Mouse (Mus musculus) heart, embryonic 12.5 days (tissue): ENCODE data around the gene Ecpas. TPM values are rescaled to one million over a fixed set of nuclear protein-coding genes. Genes with fewer than 3 reads are reported as not detected.

ENCODE experiments used
- ATAC-seq: fragments of 200-750 bp; cut with Nextera tagmentation; 2 replicates; pipeline ENCODE4 v1.8.0; 2017; ENCODE audit warnings: moderate TSS enrichment, moderate library complexity; ENCODE audit not compliant: insufficient number of reproducible peaks, low FRiP score
- H3K27ac ChIP-seq: fragments of 300-500 bp; sonication (generic); 2 replicates; pipeline ENCODE4 v1.5.1; 2016; ENCODE audit warnings: mild to moderate bottlenecking, moderate library complexity; ENCODE audit not compliant: poor library complexity, severe bottlenecking
- H3K27me3 ChIP-seq: fragments of 300-500 bp; sonication (generic); replicated peaks from 2 replicates; pipeline ENCODE4 v1.6.1; 2016; ENCODE audit warnings: mild to moderate bottlenecking, moderate library complexity
- H3K36me3 ChIP-seq: fragments of 300-500 bp; sonication (generic); 2 replicates; pipeline ENCODE4 v1.6.1; 2016; ENCODE audit warnings: mild to moderate bottlenecking, moderate library complexity
- H3K4me1 ChIP-seq: fragments of 300-500 bp; sonication (generic); replicated peaks from 2 replicates; pipeline ENCODE4 v1.6.1; 2016; ENCODE audit warnings: mild to moderate bottlenecking
- H3K4me2 ChIP-seq: fragments of 300-500 bp; sonication (generic); 2 replicates; pipeline ENCODE4 v1.6.1; 2016; ENCODE audit warnings: mild to moderate bottlenecking, moderate library complexity
- H3K4me3 ChIP-seq: fragments of 300-500 bp; sonication (generic); 2 replicates; pipeline ENCODE4 v1.5.1; 2016; ENCODE audit warnings: mild to moderate bottlenecking
- H3K9ac ChIP-seq: fragments of 300-500 bp; sonication (generic); 2 replicates; pipeline ENCODE4 v1.6.1; 2016; ENCODE audit warnings: mild to moderate bottlenecking, moderate library complexity
- H3K9me3 ChIP-seq: fragments of 300-500 bp; sonication (generic); replicated peaks from 2 replicates; pipeline ENCODE4 v1.6.1; 2016; ENCODE audit warnings: mild to moderate bottlenecking, moderate library complexity
- WGBS: fragments of 180-500 bp; shearing (Covaris S2); methylation state at CpG from one replicate; pipeline ENCODE4 v1.1.7; 2016; 5-methylcytosine and 5-hydroxymethylcytosine counted together
- polyA plus RNA-seq: library from polyadenylated mRNA; unstranded; fragments of >200 nt; fragmentation: Nextera tagmentation; extraction: Ambion mirVana; gene quantifications from 2 replicates; pipeline ENCODE4 v1.2.1, GENCODE M21; 2016

Ecpas gene
- polyA plus RNA-seq = 40.1 and 40.6 TPM in 2 replicates

DNA sequence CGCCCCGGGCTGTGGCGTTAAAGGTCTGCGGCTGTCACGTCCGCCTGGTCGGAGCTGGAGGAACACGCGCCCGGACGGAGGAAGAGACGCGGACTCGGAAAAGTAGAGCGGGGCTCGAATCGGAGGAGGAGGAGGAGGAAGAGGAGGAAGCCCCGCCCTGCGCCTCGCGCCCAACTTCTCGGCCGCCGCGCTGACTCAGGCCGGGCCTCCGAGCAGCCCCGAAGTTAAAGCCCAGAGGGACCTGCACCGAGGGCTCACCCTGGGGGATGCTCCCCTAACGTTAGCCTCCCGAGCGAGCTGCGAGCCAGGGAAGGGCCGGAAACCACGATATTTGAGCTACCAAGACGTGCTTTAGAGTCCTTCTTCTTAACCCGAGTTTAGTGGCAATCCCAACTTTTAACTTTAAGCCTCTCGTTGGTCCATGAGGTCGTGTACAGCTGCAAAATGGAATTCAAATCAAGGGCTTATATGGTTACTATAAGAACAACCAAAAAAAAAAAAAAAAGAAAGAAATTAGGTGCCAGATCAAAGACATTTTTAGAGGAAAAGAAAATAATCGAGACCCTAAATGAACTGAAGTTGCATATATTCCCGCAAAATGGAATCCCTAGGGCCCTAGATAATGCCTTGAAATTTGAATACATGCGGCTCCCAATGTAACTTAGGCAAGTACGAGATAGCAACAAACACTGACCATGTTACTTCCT lies at the start of gene Ecpas:
Gene Ecpas, minus strand, starts transcription at position 121 of the 707 bp plus-strand sequence.
- peak within 1 kb of the TSS; percentile 98 for H3K27ac ChIP-seq
- H3K4me1 ChIP-seq = peaks cover 15% of the 10 kb centered on the region
- H3K4me2 ChIP-seq = peak within 1 kb of the TSS; percentile 87
- H3K4me3 ChIP-seq = peak within 1 kb of the TSS; percentile 94
- H3K27me3 ChIP-seq = no peaks in the 10 kb centered on the region
- ATAC-seq = peak; percentile 84
- 3% methylated on average over 43 of the region's 43 CpGs for WGBS
- peak within 1 kb of the TSS; percentile 99 for H3K9ac ChIP-seq
- no peaks in the 10 kb centered on the region for H3K9me3 ChIP-seq
- H3K36me3 ChIP-seq = no peaks in the 10 kb centered on the region

DNA sequence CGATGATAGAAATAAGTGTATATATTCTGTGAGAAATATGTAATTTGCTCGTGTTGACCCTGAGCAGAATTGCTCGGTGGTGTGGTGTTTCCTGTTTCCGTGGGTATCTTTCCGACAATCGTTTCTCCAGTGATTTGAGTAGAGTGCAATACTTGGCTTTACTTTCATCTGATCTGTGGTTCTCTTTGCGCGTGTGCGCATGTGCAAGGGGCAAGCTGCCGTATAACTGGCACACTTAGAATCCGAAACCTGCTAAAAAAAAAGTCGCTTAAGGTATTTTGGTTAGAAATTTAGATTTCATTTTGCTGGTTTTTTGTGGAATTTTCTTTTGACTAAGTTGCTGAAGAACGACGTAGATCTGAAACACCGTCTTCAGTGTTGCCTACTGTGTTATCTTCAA lies 49.2 kb upstream of the Ecpas start:
- Histone ChIP-seq H3K9ac (no peak overlapping the region), H3K4me1 (no peaks in the 10 kb centered on the region), H3K4me3 (no peak overlapping the region), H3K27ac (no peak overlapping the region), H3K27me3 (no peaks in the 10 kb centered on the region), H3K36me3 (no peaks in the 10 kb centered on the region), H3K4me2 (no peak overlapping the region), H3K9me3 (0 out of 2 replicates have a peak, but pooled peaks cover 5% of the 10 kb centered on the region)
- ATAC-seq = no peak
- WGBS = 81% methylated on average over 15 of the region's 15 CpGs

GRCm38 (mm10) chr4:58952630-58953029 lies 40.1 kb upstream of the Ecpas start:
- Histone ChIP-seq H3K27me3 (no peaks in the 10 kb centered on the region), H3K4me3 (no peak overlapping the region), H3K4me2 (no peak overlapping the region), H3K9me3 (0 out of 2 replicates have a peak, but pooled peaks cover 5% of the 10 kb centered on the region), H3K36me3 (no peaks in the 10 kb centered on the region), H3K9ac (no peak overlapping the region), H3K4me1 (no peaks in the 10 kb centered on the region), H3K27ac (no peak overlapping the region)
- ATAC-seq = no peak
- WGBS = 89% methylated on average over 11 of the region's 11 CpGs

DNA sequence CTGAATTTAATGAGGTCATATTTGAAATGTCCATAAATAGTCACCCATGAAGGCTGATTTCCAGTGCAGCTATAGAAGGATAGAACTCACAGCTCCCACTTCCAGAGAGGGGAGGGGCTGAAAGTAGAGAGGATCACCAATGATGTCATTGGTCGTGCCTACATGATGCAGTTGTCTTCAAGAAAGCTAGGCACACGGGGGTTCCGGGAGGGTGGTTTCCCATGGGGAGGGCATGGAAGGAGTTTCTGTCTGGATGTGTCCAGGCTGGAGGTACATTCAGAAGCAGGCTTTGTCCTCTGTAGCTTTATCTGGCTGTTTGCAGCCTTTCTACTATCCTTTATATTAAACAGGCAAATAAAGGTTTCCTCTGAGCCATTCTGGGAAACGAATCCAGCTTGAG lies 35.8 kb upstream of the Ecpas start:
- H3K4me2 ChIP-seq = no peak overlapping the region

GRCm38 (mm10) chr4:58944695-58945094 lies 32.1 kb upstream of the Ecpas start:
- no peaks in the 10 kb centered on the region for H3K36me3 ChIP-seq
- 69% methylated on average over 5 of the region's 5 CpGs for WGBS
- H3K27me3 ChIP-seq = peaks cover 24% of the 10 kb centered on the region
- no peaks in the 10 kb centered on the region; the same call in 1 of the 2 replicates for H3K4me1 ChIP-seq
- no peak overlapping the region for H3K27ac ChIP-seq
- no peak for ATAC-seq
- no peaks in the 10 kb centered on the region for H3K9me3 ChIP-seq
- H3K4me2 ChIP-seq = no peak overlapping the region
- no peak overlapping the region for H3K4me3 ChIP-seq
- H3K9ac ChIP-seq = no peak overlapping the region

More for the DNA sequence above, 35.8 kb upstream of the Ecpas start:
- no peak overlapping the region for H3K4me3 ChIP-seq
- peaks cover 24% of the 10 kb centered on the region for H3K27me3 ChIP-seq
- no peaks in the 10 kb centered on the region for H3K36me3 ChIP-seq
- ATAC-seq = no peak
- H3K9ac ChIP-seq = no peak overlapping the region
- no peak overlapping the region for H3K27ac ChIP-seq
- H3K9me3 ChIP-seq = no peaks in the 10 kb centered on the region
- 68% methylated on average over 4 of the region's 4 CpGs for WGBS
- no peaks in the 10 kb centered on the region for H3K4me1 ChIP-seq

DNA sequence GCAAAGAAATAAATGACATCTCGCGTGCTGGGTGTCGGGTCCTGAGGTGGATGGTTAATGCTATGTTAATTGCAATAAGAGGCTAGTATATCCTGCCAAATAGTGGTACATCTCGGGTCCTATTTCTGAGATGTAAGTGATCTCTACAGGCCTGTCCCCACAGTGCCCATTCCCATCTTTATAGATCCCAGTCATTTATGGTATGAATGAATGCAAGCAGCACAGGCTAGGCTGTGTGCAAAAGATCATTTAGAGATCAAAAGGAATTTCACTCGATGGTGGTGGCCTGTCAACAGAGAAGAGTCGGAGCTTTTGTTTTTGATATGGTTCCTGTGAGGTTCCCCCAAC lies 31.6 kb upstream of the Ecpas start:
- no peak for ATAC-seq
- Histone ChIP-seq H3K36me3 (no peaks in the 10 kb centered on the region), H3K9ac (peak overlapping the region; percentile 62; the same call in 1 of the 2 replicates), H3K4me1 (no peaks in the 10 kb centered on the region; the same call in 1 of the 2 replicates), H3K27ac (no peak overlapping the region), H3K4me3 (peak overlapping the region; percentile 62), H3K4me2 (peak overlapping the region; percentile 80), H3K9me3 (no peaks in the 10 kb centered on the region), H3K27me3 (peaks cover 24% of the 10 kb centered on the region)
- 20% methylated on average over 6 of the region's 6 CpGs for WGBS

GRCm38 (mm10) chr4:58943420-58944205 lies 31.1 kb upstream of the Ecpas start, which contains the start of gene Zkscan16:
Gene Zkscan16, plus strand, starts transcription at chr4:58943628.
- Histone ChIP-seq H3K4me1 (no peaks in the 10 kb centered on the region; the same call in 1 of the 2 replicates), H3K4me2 (peak within 1 kb of the TSS; percentile 80), H3K27ac (no peak within 1 kb of the TSS), H3K27me3 (peaks cover 24% of the 10 kb centered on the region), H3K9ac (peak within 1 kb of the TSS; percentile 62), H3K9me3 (no peaks in the 10 kb centered on the region), H3K4me3 (peak within 1 kb of the TSS; percentile 62), H3K36me3 (no peaks in the 10 kb centered on the region)
- 2% methylated on average over 50 of the region's 50 CpGs for WGBS
- ATAC-seq = peak; percentile 53; the same call in 1 of the 2 replicates

DNA sequence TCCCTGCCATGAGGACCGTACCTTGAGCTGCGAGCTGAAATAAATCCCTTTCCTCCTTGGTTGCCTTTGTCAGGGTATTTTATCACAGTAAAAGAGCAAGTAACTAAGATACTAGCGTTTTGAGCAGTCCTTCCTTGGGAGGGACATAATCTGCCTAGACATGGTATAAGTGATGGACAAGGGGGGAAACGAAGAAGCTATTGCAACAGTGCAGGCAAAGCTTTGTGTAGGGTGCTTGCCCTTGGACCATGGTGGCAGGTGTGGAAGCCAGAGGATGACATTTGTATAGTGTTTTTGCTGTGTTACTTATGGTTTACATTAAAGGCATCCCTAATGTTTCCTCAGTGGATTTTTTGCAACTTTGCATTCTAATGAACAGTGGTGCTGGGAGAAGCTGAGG lies 30.4 kb upstream of the Ecpas start:
- 77% methylated on average over 4 of the region's 4 CpGs for WGBS
- no peak for ATAC-seq
- Histone ChIP-seq H3K9ac (peak overlapping the region; percentile 62), H3K27ac (no peak overlapping the region), H3K4me1 (no peaks in the 10 kb centered on the region; the same call in 1 of the 2 replicates), H3K27me3 (peaks cover 24% of the 10 kb centered on the region), H3K36me3 (no peaks in the 10 kb centered on the region), H3K4me3 (peak overlapping the region; percentile 62), H3K9me3 (no peaks in the 10 kb centered on the region), H3K4me2 (peak overlapping the region; percentile 80)

DNA sequence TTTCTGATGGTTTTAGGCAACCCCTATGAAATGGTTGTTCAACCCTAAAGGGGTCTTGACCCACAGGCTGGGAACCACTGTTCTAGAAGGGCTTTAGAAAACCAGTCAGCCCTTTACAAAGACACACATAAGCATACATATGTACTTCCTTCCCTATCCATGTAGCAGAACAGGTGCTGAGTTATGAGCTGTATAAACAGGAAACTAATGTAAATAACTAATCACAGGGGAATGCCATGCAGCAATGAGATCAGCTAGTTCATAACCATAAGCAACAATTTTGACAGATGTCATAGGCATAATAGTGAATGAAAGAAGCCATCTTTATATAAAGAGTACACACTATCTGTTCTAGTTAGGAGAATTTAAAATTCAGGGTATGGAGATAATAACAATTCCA lies 29.1 kb upstream of the Ecpas start:
- H3K4me2 ChIP-seq = no peak overlapping the region
- ATAC-seq = no peak
- no peak overlapping the region for H3K27ac ChIP-seq
- H3K9me3 ChIP-seq = no peaks in the 10 kb centered on the region
- H3K4me3 ChIP-seq = no peak overlapping the region
- H3K36me3 ChIP-seq = no peaks in the 10 kb centered on the region
- no peak overlapping the region for H3K9ac ChIP-seq
- H3K4me1 ChIP-seq = no peaks in the 10 kb centered on the region; the same call in 1 of the 2 replicates
- peaks cover 24% of the 10 kb centered on the region for H3K27me3 ChIP-seq

DNA sequence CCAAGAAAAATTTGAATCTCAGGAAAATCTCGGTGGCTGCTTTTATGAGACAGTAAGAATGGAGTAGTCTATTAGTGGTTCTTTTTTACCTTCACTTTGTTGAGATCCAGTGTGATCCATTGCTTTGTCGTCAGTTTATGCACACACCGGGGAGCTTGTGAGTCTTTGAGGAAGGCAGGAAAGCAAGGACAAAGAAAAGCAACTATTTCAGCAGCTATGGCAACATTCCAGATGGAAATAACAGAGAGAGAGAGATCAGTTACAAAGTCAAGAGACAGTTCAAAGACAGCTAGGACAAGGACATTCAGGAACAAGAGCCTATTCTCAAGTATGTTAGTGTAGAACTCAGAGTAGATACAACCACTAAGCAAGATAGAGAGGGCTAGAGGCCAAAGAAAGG lies 23.3 kb upstream of the Ecpas start:
- peaks cover 9% of the 10 kb centered on the region for H3K4me1 ChIP-seq
- H3K9me3 ChIP-seq = no peaks in the 10 kb centered on the region
- no peaks in the 10 kb centered on the region for H3K27me3 ChIP-seq
- ATAC-seq = no peak
- no peak overlapping the region for H3K27ac ChIP-seq
- no peak overlapping the region for H3K4me2 ChIP-seq
- no peak overlapping the region for H3K4me3 ChIP-seq
- no peaks in the 10 kb centered on the region for H3K36me3 ChIP-seq
- H3K9ac ChIP-seq = no peak overlapping the region
- 63% methylated on average over 3 of the region's 3 CpGs for WGBS

DNA sequence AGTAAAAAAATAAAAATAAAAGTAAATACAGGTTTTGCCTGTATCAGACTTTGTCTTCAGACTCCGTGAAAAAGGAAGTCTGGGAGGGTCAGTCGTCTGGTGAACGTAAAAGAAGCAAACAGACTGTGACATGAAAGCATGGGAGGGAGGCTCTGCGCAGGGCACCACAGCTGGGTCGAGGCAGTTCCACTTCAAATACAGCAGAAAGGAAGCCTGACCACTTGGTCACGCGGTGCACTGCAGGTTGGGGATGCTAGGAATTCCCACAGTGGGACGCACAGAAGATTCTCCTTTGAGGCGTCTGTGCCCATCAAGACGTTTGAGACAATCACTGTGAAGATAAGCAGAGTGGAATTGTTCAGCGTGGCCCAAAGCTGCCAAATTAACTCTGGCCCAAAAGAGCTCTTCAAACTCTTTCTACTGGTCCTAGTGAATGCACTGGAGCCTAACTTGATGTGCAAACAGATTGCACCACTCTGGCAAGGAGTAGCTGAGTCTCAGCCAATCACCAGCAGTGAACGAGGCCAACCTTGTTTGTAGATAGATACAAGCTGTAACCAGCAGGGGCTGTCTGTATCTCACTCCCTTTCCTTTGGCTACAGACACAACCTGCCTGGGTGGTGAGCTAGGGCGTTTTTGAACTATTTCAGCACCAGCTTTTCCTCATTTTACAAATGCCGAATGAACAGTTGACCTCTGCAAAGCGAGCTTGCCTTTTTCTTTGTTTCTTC lies 22.4 kb upstream of the Ecpas start:
- H3K9me3 ChIP-seq = no peaks in the 10 kb centered on the region
- no peak overlapping the region for H3K9ac ChIP-seq
- ATAC-seq = no peak
- no peak overlapping the region for H3K4me3 ChIP-seq
- WGBS = 29% methylated on average over 15 of the region's 15 CpGs
- peaks cover 9% of the 10 kb centered on the region for H3K4me1 ChIP-seq
- peak overlapping the region; percentile 31 for H3K4me2 ChIP-seq
- no peaks in the 10 kb centered on the region for H3K27me3 ChIP-seq
- no peaks in the 10 kb centered on the region for H3K36me3 ChIP-seq
- H3K27ac ChIP-seq = no peak overlapping the region
